Mouse (Mus musculus) megakaryocyte, embryonic 14.5 days (primary cell): Measurements from ENCODE around the gene Smc3. TPM values are rescaled to one million over a fixed set of nuclear protein-coding genes. Genes with fewer than 3 reads are reported as not detected.
"Not testable (repeated sequence)": the region's sequence is repeated elsewhere in the genome, so short reads cannot be mapped to it uniquely, and the experiment has no call there.

Experiments used
- H3K27me3 ChIP-seq: replicated peaks from 2 replicates; pipeline ENCODE3; 2012; ENCODE audit warnings: inconsistent platforms
- H3K36me3 ChIP-seq: replicated peaks from 2 replicates; pipeline ENCODE3; 2012; ENCODE audit warnings: low read length, inconsistent platforms, mixed read lengths
- H3K4me1 ChIP-seq: 2 replicates; pipeline ENCODE4 v1.6.1; 2012; ENCODE audit warnings: inconsistent platforms
- H3K4me3 ChIP-seq: replicated peaks from 2 replicates; pipeline ENCODE3; 2012; ENCODE audit warnings: moderate library complexity, mild to moderate bottlenecking, inconsistent platforms
- H3K9me3 ChIP-seq: 2 replicates; pipeline ENCODE4 v1.6.1; 2012; ENCODE audit warnings: inconsistent platforms
- FLI1 ChIP-seq: IDR thresholded peaks from 2 replicates; pipeline ENCODE4 v1.6.1; 2012; ENCODE audit warnings: low read length, inconsistent platforms, mixed read lengths
- GATA1 ChIP-seq: IDR thresholded peaks from 3 replicates; pipeline ENCODE4 v1.6.1; 2012; ENCODE audit warnings: mixed read lengths, low read length, inconsistent platforms, borderline replicate concordance
- polyA plus RNA-seq: library from polyadenylated mRNA; stranded (reverse); fragments of >175 nt; gene quantifications from 2 replicates; pipeline ENCODE4 v1.2.3, GENCODE M21; 2012; ENCODE audit warnings: low replicate concordance; ENCODE audit not compliant: insufficient read depth

The Smc3 gene
- polyA plus RNA-seq, 1 experiment, result 14.2 TPM

DNA sequence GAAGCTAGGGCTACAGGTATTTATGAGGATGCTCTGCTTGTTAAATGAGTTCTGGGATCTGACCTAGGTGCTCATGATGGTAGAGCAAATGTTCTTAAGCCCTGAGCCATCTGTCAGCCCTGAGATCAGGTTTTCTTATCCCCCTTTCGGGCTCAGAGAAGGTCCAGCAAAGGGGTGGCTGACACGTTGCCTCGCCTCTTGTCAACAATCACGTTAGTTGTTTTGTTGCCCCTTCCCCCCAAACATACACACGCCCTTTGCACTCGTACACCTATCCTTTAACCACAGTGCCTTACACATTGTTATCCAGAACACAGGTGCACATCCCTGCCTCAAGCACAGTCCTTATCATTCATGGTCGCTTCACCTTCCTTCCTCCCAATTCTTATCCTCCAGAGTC, 50.7 kb downstream of the Smc3 start:
- TF ChIP-seq GATA1 (no peak), FLI1 (no peak)
- H3K27me3 ChIP-seq, result peaks cover 2% of the 10 kb centered on the region
- H3K4me3 ChIP-seq, result no peak overlapping the region
- peaks cover 38% of the 10 kb centered on the region for H3K36me3 ChIP-seq
- H3K4me1 ChIP-seq, result peaks cover 8% of the 10 kb centered on the region; the same call in 1 of the 2 replicates
- H3K9me3 ChIP-seq, result no peaks in the 10 kb centered on the region

DNA sequence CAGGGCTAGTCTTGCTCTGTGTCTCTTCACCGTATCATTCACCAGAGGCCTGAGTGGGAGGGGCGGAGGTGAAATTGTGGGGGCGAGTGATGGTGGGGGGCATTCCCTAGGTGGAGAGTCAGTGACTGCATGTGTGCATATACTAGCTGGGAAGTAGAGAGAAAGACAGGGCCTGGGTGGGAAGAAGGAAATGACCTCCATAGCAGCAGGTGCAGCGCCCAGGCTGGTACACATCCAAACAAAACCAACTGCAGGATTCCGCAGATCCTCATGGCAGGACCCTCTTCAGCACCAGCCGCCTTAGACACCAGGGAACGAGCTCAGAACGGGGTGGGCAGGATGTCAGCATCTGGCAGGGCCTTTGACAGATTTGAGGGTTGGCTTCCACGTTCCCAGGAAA, 52.1 kb downstream of the Smc3 start:
- H3K4me1 ChIP-seq, result peaks cover 9% of the 10 kb centered on the region; the same call in 1 of the 2 replicates
- H3K4me3 ChIP-seq, result no peak overlapping the region
- peaks cover 24% of the 10 kb centered on the region for H3K36me3 ChIP-seq
- H3K27me3 ChIP-seq, result peaks cover 2% of the 10 kb centered on the region
- H3K9me3 ChIP-seq, result no peaks in the 10 kb centered on the region
- TF ChIP-seq GATA1, result no peak
- TF ChIP-seq FLI1, result no peak

DNA sequence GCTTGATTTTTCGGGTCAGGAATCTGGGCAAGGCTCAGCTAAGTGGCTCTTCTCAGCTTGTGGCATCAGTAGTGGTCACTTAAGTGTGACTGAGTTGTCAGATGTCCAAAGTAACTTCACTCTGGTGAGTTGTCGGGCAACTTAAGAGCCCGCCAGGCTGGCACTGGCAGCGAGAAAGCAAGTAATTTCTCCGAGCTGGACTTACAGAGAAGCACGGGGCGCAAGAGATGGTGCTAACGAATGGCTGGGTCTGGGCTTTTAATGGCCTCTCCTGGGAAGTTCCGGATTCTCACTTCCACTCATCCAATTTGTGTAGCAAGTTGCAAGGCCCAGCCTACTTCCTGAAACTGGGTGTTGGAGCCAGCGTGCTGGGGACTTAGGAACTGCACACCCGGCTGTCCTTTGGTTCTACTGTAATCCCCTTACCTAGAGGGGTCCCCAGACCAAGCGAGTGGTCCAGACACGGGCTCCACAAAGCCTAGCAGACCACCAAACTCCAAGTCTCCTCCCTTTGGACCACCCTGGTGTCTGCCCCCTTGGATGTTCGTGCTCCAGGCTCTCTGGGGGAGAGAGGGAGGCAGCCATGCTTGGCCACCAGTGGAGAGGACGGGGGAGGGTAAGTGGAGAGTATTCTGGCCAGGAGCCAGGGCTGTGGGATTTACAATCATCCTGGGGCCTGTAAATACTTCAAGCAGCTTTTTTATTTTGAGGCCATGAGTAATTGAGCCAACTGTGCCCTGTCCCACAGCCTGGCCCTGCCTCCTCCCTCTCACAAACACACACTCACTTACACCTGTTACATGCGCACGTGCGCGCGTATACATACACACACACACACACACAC, 53.6 kb downstream of the Smc3 start:
- Histone ChIP-seq H3K4me3 (no peak overlapping the region), H3K4me1 (peaks cover 12% of the 10 kb centered on the region; the same call in 1 of the 2 replicates), H3K27me3 (peaks cover 13% of the 10 kb centered on the region), H3K9me3 (no peaks in the 10 kb centered on the region), H3K36me3 (peaks cover 12% of the 10 kb centered on the region)
- no peak for TF ChIP-seq GATA1
- TF ChIP-seq FLI1, result no peak

DNA sequence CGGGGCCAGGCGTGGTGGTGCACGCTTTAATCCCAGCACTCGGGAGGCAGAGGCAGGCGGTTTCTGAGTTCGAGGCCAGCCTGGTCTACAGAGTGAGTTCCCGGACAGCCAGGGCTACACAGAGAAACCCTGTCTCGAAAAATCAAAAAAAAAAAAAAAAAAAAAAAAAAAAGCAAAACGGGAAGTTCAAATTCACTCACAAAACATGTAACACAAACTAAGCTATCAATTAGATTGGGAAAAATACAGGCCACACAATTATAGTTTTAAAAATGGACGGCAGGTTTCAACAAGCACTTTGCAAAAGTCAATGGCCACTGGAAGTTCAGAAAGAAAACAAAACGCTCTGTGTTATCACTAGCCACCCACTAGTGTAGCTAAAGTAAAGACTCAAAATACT, 56.2 kb downstream of the Smc3 start:
- H3K27me3 ChIP-seq, result peaks cover 29% of the 10 kb centered on the region
- not testable (repeated sequence) for H3K4me3 ChIP-seq, H3K4me1 ChIP-seq, H3K9me3 ChIP-seq, H3K36me3 ChIP-seq

DNA sequence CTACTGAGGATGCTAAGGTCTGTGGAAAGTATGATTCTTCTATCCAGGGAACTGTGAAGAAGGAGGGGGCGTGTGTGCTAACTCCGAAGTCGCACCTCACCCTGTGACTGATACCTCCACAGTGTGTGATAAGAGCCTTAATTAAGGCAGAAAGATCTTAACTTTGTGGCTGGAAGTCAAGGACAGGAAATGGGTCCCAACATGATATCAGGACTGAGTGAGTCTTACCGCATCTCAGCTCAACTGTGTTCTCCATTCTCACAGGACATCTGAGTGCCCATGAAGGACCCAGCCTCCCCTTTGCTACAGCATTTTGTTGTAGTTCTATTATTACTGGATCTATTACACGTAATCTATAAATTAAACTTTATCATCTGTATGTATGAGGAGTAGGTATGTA, 57.2 kb downstream of the Smc3 start:
- H3K27me3 ChIP-seq, result peaks cover 34% of the 10 kb centered on the region
- no peaks in the 10 kb centered on the region for H3K36me3 ChIP-seq
- peaks cover 9% of the 10 kb centered on the region; the same call in 1 of the 2 replicates for H3K4me1 ChIP-seq
- TF ChIP-seq FLI1 (no peak), GATA1 (no peak)
- H3K9me3 ChIP-seq, result no peaks in the 10 kb centered on the region
- no peak overlapping the region for H3K4me3 ChIP-seq

DNA sequence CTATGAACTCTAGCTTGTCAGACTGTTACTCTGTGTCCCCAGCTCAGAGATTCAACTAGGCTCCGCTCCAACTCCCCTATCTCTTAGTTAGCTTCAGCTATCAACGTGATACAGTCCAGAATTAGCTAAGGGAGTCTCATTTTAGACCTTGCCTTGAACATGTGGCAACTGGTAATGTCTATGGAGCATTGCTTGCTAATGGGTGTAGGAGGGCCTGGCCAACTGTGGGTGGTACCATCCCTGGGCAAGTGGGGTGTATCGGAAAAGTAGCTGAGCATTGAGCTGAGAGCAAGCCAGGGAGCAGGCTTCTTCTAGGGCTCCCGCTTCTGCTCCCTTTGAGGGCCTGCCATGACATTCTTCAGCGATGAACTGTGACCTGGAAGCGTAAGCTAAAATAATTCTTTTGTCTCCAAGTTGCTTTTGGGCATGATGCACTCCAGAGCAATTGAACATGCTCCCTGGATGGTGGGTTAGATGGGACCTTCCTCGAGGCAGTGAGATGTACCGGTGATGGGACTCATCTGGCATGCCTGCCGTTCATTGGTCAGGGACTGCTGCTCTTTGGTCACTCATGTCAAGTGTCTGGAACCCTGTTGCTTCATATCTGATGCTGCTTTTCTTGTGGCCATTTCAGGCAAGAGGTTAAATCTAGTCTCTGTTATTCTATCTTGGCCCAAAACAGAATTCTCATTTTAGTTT, 60.7 kb downstream of the Smc3 start:
- Histone ChIP-seq H3K4me3 (no peak overlapping the region), H3K27me3 (peaks cover 38% of the 10 kb centered on the region), H3K9me3 (0 out of 2 replicates have a peak, but pooled peaks cover 2% of the 10 kb centered on the region), H3K4me1 (0 out of 2 replicates have a peak, but pooled peaks cover 4% of the 10 kb centered on the region), H3K36me3 (no peaks in the 10 kb centered on the region)
- TF ChIP-seq GATA1 (no peak), FLI1 (no peak)

DNA sequence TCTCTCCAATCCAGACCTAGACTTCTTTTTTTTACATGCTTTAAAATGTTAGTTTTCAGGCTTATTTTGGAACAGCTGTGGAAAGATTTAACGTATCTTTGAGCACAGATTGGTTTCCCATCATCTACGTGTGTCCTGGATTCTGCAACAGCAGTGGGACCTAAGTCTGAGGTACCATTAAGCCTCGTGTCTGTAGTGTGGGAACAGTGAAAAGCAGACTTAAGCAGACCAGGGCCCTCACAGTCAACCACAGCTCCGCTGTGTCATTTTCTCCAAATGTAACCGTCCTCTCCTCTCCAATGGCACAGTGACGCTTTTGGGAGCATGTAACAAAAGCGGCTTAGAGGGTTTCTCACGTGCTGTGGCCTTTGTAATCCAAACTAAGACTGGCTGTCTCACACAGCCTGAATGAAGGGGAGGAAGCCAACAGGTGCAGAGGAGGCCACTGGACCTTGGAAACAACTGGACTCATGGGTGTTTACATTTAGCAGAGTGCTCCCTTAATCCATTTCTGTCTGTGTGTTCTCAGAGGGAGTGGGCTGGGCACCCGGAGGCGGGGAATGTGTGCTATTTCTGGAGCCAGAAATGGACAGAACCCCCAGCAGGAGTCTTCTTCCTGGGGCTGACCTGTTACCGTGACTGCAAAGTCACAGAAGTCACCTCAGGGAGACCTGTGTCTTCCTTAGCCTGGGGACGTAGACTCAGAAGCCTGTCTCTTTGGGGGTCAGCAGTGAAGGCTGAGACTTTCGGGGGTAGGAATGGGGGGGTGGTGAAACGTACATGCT, 61.9 kb downstream of the Smc3 start:
- Histone ChIP-seq H3K36me3 (no peaks in the 10 kb centered on the region), H3K9me3 (0 out of 2 replicates have a peak, but pooled peaks cover 2% of the 10 kb centered on the region), H3K4me3 (no peak overlapping the region), H3K27me3 (peaks cover 43% of the 10 kb centered on the region), H3K4me1 (0 out of 2 replicates have a peak, but pooled peaks cover 4% of the 10 kb centered on the region)
- no peak for TF ChIP-seq GATA1

DNA sequence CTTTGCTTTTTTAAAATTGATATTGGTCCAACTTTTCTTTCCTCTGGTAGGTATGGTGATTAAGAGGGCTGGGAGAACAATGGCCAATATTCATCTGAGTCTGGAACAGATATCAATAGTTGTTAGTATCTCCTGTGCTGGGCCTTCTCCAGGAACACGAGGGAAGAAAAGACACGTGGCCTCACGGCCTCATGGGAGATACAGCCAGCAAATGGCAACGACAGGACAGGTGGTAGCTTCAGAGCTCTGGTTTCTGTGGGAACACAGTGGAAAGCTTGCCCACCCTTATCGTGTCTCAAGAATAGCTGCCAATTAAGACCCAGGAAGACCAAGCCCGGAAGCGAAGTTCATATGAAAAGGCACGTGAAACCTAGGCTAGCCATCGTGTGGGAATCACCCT, 64.6 kb downstream of the Smc3 start:
- H3K9me3 ChIP-seq, result 0 out of 2 replicates have a peak, but pooled peaks cover 2% of the 10 kb centered on the region
- TF ChIP-seq GATA1 (no peak), FLI1 (no peak)
- H3K27me3 ChIP-seq, result peaks cover 40% of the 10 kb centered on the region
- no peaks in the 10 kb centered on the region for H3K36me3 ChIP-seq
- H3K4me3 ChIP-seq, result no peak overlapping the region
- no peaks in the 10 kb centered on the region for H3K4me1 ChIP-seq

DNA sequence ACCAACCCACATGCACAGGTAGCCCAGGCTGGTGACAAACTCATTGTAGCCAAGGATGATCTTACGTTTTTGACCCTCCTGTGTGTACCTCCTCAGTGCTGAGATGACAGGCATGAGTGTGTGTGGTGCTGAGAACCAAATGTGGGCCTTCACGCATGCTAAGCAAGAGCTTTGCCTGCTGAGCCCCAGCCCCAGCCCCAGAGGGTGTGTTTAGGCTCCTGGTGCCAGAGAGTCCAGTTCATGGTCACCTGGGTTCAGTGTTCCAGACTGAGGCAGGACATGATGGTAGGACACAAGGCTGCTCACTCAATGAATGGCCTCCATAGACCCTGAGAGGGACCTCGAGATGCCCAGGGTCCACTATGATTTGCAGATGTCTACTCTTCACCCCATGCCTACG, 65.2 kb downstream of the Smc3 start:
- Histone ChIP-seq H3K4me3 (no peak overlapping the region), H3K36me3 (no peaks in the 10 kb centered on the region), H3K9me3 (0 out of 2 replicates have a peak, but pooled peaks cover 2% of the 10 kb centered on the region), H3K27me3 (peaks cover 43% of the 10 kb centered on the region), H3K4me1 (peaks cover under 1% of the 10 kb centered on the region; the same call in 1 of the 2 replicates)
- no peak for TF ChIP-seq GATA1
- no peak for TF ChIP-seq FLI1
